Mouse (Mus musculus) embryo, embryonic 10 days (tissue): ENCODE results near the gene Esd.
A peak's percentile ranks its signal among the peaks of the same experiment; 100 is the strongest.

Source experiments
- DNase-seq: peaks from one replicate; pipeline ENCODE4 v3.0.0-alpha.2; 2015; ENCODE audit warnings: low spot score

The Esd gene

GRCm38 (mm10) chr14:74732079-74732783, at the start of gene Esd:
Gene Esd, plus strand, starts transcription at chr14:74732297.
- peak; percentile 92 for DNase-seq

- DNase-seq, result no peak
These were observed 47.7 kb upstream of the Esd start for GRCm38 (mm10) chr14:74684298-74684978.

GRCm38 (mm10) chr14:74691963-74692362, 40.1 kb upstream of the Esd start:
- no peak for DNase-seq

GRCm38 (mm10) chr14:74696766-74697165, 35.3 kb upstream of the Esd start:
- DNase-seq, result no peak

- DNase-seq, result no peak
These were observed 34.7 kb upstream of the Esd start for GRCm38 (mm10) chr14:74697432-74697831.

- DNase-seq, result no peak
These were observed 32.9 kb upstream of the Esd start for GRCm38 (mm10) chr14:74699241-74699640.

GRCm38 (mm10) chr14:74703930-74704329, 28.2 kb upstream of the Esd start:
- peak; percentile 5 for DNase-seq

- peak; percentile 79 for DNase-seq
These were observed 23.0 kb upstream of the Esd start for GRCm38 (mm10) chr14:74709054-74709453.

GRCm38 (mm10) chr14:74723541-74723940, 8.6 kb upstream of the Esd start:
- no peak for DNase-seq

- DNase-seq, result no peak
These were observed 647 bp upstream of the Esd start for GRCm38 (mm10) chr14:74731221-74732078.

- no peak for DNase-seq
These were observed 1.3 kb downstream of the Esd start for GRCm38 (mm10) chr14:74733397-74733796.

GRCm38 (mm10) chr14:74735471-74735870, 3.4 kb downstream of the Esd start:
- no peak for DNase-seq

GRCm38 (mm10) chr14:74736850-74737249, 4.8 kb downstream of the Esd start:
- DNase-seq, result no peak

GRCm38 (mm10) chr14:74764191-74764918, 32.3 kb downstream of the Esd start:
- peak; percentile 85 for DNase-seq

- DNase-seq, result no peak
These were observed 35.8 kb downstream of the Esd start for GRCm38 (mm10) chr14:74767892-74768291.

- no peak for DNase-seq
These were observed 42.0 kb downstream of the Esd start for GRCm38 (mm10) chr14:74774046-74774619.

- DNase-seq, result no peak
These were observed 52.3 kb downstream of the Esd start for GRCm38 (mm10) chr14:74784243-74784934.

- DNase-seq, result no peak
These were observed 55.6 kb downstream of the Esd start for GRCm38 (mm10) chr14:74787717-74788116.

GRCm38 (mm10) chr14:74788766-74789165, 56.7 kb downstream of the Esd start:
- DNase-seq, result peak; percentile 37

GRCm38 (mm10) chr14:74790535-74790934, 58.4 kb downstream of the Esd start:
- no peak for DNase-seq

GRCm38 (mm10) chr14:74792793-74793192, 60.7 kb downstream of the Esd start:
- DNase-seq, result no peak
